Mouse (Mus musculus): ENCODE data around the gene 2010111I01Rik. TPM values are rescaled to one million over a fixed set of nuclear protein-coding genes. Genes with fewer than 3 reads are reported as not detected.
"Not testable (repeated sequence)": the region's sequence is repeated elsewhere in the genome, so short reads cannot be mapped to it uniquely, and the experiment has no call there.

The 2010111I01Rik gene
- total RNA-seq, 2 experiments from 2014 or later = 87.8 to 90.0 TPM

DNA sequence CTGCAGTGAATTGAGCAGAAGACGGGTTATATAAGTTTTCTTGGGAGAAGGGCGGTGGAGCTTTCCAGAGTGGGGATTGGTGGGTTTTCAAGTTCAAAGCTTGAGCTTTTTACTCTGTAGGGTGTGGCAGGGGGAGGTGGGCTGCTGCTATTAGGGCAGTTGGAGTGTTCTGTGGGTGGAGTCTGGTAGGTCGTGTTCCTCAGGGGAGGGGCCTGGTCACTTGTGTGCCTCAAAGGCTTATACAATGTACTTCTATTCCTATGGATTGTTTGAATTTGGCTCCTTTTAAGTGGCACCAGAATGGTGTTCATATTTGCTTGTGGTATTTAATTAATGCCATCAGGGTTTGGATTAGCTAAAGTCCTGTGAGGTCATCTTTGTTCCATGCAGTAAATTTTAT lies 12.6 kb upstream of the 2010111I01Rik start:
- intact Hi-C loops (cut with DNase I) = no loop called here
- no peak for DNase-seq

DNA sequence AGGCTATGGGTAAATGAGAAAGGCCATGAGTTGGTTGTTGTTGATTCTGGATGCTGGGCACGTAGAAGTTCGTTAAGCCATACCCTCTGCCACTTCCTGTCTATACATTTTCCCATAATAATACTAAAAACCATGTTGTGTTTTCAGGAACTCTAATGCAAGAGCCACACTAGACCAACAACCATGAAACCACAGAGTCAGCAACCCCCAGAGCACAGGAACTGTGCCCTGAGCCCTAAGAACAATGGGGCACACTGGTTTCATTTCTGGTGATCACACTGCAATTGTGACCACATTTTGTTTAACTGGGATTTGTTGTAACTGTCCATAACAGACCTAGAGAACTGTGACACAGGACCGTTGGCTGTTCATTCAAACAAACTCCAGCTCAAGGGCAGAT lies 12.1 kb upstream of the 2010111I01Rik start:
- DNase-seq = no peak
- intact Hi-C loops (cut with DNase I) = no loop called here

DNA sequence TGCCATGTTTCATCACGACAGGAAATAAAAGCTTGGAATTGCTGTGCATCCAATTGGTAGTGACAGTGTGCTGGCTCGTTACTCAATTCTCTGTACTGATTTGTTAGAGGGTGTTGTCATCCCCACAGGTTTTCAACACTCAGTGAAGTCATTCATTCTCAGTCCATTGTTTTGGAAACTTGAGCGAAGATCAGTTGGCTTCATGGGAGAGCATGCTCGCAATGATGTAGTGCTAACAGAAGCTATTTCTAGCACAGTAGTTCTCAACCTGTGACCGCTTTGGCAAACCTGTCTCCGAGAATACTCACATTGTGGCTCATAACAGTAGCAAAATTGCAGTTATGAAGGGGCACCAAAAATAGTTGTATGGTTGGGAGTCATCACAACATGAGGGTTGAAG lies 8.7 kb upstream of the 2010111I01Rik start:
- DNase-seq = no peak
- intact Hi-C loops (cut with DNase I) = no loop called here

DNA sequence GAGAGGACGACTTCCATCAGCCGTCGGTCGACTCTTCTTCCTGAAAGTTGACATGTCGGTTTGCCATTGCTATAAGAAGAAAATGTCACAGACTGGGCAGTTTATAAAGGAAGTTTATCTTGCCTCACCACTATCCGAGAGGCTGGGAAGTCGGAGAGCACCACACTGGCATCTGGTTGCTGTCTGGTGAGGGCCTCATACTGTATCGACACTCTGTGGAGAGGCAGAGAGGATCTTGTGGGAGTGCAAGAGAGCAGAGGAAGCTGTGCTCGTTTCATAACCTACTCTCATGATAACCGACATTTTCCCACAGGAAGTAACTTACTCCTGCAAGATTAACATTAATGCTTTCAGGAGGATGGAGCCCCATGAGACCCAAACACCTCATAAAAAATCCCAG lies 7.9 kb upstream of the 2010111I01Rik start:
- intact Hi-C loops (cut with DNase I) = no loop called here

DNA sequence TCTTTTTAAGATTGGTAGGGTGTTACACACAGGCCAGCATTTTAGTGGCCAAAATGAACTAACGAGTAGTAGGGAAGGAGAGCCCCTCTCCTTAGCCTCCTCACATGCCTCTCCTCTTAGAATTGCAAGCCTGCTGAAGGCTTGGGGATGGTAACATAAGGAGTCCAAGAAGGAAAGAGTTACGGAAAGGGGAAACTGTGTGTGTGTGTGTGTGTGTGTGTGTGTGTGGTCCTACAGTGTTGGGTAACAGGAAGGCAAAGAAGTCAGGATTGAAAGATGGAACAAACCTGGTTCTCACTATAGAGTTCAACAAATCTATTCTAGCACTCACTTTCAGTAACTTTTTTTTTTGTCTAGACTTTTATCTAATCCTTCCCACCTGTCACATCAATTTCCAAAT lies 1.3 kb upstream of the 2010111I01Rik start:
- no peak for DNase-seq
- intact Hi-C loops (cut with DNase I) = no loop called here

More for the DNA sequence above, 7.9 kb upstream of the 2010111I01Rik start:
- DNase-seq = no peak

DNA sequence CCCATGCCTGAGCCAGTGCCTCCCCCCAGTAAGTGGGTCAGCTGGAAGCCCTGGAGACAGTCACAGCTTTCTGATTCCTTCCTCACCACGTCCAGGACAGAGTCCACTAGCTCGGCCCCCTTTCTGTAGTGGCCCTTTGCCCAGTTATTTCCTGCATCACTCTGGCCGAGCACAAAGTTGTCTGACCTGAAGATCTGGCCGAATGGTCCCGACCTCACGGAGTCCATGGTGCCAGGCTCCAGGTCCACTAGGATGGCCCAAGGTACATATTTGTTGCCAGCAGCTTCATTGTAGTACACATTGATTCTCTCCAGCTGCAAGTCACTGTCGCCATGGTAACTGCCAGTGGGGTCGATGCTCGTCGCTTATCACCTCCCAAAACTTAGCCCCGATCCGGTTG lies 3.5 kb downstream of the 2010111I01Rik start:
- intact Hi-C loops (cut with DNase I) = loop anchor here (5.0 kb wide), 1 partner anchor 69 kb away; no protein-coding TSS in a partner anchor
- DNase-seq = no peak

DNA sequence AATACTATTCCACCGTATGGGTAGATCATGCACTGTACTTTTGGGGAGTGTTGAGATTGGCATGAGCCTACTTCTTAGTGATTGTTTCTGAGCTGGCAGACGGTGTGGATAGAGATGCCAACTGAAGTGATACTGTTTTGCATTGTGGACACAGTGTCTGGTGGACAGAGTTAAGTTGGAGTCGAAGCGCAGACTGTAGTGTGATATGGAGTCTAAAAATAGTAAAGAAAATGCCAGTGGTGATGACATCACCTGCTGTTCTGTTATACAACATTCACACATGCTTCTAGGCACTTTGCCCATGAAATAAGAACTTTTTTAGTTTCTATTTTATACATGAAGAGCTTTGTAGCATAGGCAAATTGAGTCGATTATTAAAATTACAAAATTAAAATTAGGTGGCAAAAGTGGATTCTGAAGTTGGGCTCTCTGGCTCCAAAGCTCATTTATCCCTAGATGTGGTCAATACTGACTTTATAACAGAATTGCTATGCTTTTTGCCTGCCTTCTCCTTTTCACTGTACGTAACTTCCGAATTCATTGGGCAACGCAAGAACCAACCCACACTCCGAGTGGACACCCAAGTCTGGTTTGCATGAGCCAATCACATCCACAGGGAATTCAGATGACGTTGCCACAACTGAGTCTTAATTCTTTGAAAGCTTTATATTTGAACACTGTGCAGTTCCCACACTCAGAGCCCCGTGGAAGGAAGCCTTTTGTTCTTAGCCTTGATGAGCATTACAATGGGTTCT lies 6.0 kb downstream of the 2010111I01Rik start:
- intact Hi-C loops (cut with DNase I) = loop anchor here (5.0 kb wide), 1 partner anchor 262 kb away; no protein-coding TSS in a partner anchor
- peak in 1 of 2 experiments; percentile 30 for DNase-seq

DNA sequence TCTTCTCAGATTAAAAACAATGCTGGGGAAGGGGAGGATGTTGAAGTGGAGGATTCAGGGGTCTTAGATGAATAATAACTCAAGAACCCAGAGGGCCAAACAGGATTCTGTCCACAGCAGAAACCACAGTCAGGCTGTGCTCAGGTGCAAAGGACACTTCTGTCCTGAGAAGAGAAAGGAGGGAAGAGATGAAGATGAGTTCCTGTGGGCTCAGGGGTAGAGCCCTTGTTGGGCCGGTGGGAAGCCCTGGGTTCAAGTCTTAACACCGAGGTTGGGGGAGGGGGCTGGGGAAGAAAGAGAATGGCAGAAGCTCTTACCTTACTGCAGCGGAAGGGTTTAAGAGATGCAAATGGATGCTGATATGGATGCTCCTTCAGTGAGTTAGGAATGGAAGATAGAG lies 7.7 kb downstream of the 2010111I01Rik start:
- no peak for DNase-seq
- intact Hi-C loops (cut with DNase I) = loop anchor here (5.0 kb wide), 1 partner anchor 260 kb away; no protein-coding TSS in a partner anchor

DNA sequence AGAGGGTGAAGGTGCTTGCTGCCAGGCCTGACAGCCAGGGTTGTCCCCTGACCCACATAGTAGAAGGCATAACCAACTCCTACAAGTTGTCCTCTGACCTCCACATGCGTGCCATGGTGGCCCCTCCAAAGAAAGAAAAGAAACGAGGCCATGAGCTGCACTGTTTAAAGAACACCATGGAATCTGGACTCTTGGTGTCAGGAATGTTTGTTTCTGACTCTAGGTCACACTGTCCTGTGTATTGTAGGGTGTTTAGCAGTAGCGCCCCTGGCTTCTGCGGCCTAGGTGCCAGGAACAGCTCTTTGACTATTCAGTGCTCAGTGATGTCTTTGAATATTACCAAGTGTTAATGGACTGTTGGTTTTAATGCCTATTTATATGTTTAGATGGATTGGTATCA lies 8.4 kb downstream of the 2010111I01Rik start:
- intact Hi-C loops (cut with DNase I) = loop anchor here (5.0 kb wide), 1 partner anchor 259 kb away; no protein-coding TSS in a partner anchor
- no peak for DNase-seq

DNA sequence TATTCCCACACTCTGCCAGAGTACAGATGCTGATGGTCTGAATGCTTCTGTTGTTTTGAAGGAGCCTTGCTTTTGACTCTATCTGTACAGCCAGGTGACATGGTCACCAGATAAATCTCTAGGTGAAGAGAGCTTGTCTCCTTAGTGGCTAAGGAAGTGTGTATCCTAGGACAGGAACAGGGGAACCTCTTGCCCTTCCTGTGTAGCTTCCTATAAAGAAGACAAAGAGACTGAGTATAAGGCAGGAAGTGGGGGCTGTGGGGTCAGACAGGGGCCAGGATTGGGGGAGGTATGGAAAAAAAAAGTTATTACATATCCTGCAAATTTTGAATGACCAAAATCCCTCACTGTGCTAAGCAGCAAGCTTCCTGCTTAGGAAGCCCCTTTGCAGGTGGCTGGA lies 13.4 kb downstream of the 2010111I01Rik start:
- DNase-seq = no peak
- intact Hi-C loops (cut with DNase I) = no loop called here

DNA sequence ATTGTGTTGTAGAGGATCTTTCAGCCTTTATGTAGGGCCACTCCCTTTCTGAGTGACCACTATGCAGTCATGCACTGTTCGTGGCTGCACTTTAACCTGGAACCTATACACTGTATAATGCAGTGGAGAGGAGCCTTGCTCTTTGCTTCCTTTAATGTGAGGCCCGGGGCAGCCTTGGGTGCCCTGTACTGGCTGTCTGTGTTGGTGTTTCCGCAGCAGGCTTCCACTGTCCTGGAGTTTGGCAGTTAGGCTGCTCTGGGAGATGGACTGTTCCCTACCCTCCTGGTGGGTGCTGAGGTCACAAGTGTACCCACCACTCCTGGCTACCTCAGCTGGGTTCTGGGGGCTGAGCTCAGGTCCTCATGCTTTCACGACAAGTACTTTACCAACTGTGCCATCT lies 14.1 kb downstream of the 2010111I01Rik start:
- intact Hi-C loops (cut with DNase I) = no loop called here
- DNase-seq = no peak

DNA sequence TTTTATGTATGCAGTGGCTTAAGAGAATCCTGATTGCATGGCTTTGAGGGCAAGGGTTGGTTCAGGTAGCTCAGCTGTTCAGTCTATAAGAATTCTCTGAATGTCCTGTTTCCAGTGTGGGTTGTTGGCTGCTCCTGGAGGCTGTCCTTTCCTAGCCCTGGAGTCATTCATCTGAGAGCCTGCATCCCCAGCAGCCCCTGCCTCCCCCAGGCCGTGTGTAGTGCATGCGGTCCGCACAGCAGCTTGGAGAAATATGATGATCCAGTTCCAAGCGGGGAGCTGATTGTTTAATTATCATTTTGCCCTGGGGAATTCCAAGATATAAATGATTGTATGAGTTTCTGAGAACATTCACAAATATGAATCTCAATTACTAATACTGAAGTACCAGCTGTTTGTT lies 14.5 kb downstream of the 2010111I01Rik start:
- no peak for DNase-seq
- intact Hi-C loops (cut with DNase I) = no loop called here

DNA sequence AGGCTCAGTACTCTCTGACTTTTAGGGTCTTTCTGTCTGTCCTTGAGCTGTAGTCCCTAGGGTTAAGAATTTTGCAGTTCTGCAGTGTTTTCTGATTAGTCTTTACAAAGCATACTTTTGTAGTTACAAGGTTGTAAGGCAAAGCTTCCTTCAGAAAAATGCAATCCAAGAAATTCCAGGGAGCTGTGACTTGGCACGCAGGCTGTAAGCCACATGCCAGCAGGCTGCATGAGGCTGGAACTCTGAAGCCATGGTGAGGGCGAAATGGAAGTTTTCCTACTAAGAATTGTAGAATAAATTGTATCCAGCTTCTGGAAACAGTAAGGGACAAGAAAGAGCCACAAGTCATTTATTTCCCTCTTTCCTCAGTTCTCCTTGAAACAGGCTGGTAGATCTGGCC lies 15.4 kb downstream of the 2010111I01Rik start:
- intact Hi-C loops (cut with DNase I) = no loop called here
- DNase-seq = no peak

DNA sequence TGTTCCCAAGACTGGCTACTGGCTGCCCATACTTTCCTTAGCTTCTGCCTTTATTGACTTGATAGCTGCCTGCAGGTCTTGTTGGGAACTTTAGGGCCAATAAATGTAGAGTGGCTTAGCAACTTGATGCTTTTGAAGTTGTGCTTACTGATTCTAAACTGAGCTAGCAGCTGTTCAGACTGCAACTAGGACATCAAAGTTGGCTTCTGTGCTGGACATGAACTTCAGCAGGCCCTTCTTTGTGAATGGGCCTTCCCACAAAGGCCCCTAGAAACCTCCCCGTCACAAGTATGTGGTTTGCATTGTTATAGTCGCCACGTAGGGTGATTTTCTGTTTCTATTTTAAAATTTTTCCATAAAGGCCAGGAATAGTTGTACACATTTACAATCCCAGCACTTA lies 19.8 kb downstream of the 2010111I01Rik start:
- no peak for DNase-seq
- intact Hi-C loops (cut with DNase I) = no loop called here

DNA sequence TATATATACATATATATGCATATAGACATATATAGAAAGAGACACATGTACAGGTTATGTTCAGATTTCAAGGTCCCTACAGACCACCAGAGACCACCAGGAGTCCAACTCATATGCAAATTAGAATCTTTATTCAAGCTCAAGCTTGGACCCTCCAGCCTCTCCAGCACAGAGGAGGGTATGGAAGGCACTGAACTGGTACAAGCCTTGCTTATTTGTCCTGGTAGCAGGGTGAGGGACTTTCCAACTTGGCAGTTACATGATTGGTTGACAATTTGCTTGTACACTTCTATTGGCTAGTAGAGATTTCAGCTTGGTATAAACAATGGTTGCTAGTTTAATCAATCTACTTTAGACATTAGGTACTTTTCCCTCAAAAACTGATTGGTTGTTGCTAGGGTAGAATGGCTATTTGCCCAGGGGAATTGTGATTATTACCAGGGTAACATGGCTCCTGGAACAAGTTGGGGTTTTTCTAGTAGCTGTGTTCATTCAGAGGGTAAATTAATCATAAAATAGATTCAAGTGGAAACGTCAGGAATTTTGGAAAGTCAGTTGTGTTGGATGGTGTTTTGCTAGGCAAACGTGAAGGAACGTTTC lies 25.3 kb downstream of the 2010111I01Rik start:
- intact Hi-C loops (cut with DNase I) = no loop called here
- DNase-seq = no peak

DNA sequence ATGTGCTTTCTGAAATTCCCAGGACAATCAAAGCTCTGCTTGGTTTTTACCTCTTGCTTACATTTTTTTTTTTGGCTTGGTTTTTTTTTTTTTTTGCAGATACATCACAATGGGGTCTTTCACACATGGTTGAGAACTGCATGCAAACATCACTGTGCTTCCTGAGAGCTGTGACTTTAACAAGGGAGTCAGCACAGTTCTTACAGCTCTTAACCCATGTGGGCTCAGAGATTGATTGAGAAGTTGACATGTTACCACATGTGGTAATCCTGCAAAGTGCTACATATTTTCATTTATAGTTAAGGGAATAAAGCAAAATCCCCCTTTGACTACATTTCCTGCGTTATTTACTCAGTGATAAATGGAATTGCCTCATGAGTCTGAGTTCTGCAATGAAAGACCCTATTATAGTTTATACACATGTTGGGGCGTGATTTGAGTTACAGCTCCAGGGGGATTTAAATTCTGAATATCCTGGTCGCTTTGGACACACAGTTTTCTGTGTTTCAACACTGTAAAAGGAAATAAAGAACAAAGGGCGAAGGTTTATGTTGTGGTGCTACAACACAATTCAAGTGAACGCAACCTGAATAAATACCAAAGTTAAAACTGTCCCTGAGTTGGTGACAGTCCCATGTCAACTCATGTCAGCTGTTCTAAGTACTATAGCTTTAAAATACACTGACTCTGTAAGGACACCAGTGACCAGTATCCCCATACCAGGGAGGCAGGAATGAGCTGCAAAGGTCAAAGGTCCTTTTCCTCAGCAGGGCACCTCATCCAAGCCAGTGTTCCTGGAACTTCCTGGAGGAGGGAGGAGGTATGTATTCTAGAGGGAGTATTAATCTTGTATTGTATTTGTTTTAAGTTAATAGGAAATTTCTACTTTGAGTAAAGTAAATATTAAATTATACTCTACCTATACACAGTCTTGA lies 29.1 kb downstream of the 2010111I01Rik start:
- no peak for DNase-seq
- intact Hi-C loops (cut with DNase I) = no loop called here

DNA sequence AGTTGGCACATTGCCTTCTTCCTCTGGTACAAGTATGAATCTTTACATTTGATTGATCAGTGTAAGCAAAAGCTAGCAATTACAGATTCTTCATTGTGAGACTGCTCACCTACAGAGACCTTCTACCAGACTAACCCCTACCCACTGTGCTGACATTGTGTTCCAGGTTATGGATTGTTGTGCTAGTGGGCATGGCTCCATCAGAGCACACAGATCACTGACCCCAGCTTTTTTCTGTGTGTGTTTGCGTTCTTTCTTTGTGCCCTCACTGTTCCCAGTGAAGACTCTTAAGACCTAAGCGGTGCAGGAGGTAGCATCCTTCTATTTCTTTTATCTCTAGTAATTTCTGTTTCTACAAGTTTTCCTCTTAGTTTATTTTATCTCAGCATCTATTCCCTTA lies 32.1 kb downstream of the 2010111I01Rik start:
- intact Hi-C loops (cut with DNase I) = no loop called here
- no peak for DNase-seq

DNA sequence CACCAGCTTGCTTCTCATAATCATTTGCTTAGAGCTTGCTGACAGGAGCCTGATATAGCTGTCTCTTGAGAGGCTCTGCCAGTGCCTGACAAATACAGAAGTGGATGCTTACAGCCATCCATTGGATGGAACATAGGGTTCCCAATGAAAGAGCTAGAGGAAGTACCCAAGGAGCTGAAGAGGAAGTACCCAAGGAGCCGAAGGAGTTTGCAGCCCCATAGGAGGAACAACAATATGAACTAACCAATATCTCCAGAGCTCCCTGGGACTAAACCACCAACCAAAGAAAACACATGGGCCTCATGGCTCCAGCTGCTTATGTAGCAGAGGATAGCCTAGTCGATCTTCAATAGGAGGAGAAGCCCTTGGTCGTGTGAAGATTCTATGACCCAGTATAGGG lies 42.8 kb downstream of the 2010111I01Rik start:
- DNase-seq; intact Hi-C loops (cut with DNase I): not testable (repeated sequence)

DNA sequence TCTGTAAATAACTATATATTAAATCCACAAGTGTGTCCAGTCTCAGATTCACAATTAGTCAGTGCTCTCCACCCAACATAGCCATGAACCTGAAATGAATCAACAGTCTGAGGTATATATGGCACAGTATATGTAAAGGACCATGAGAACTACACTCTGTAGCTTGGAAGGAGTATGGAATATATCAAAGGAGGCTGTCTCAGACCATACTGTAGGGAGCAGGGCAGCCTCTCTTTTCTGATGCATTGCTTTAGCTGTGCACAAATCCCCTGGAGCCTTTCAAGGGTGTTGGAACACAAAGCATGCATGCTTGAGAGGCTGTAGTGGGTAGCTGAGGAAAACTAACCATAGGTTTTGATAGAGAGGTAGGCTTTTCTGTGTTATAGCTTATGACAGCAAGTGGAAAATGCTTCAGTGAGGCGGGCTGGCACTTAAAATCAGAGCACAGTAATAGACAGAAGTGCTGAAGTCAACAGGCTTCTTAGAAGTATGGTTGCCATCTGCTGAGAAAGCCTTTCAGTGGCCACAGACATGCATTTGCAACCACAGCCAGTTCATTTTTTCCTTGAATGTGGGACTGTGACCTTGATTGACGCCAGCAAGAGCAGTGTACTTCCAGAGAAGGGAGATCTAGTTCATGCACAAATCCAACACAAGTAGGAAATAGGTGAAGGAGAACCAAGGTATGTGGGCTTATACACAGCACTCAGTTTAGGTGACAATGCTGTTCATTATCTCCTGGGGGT lies 45.8 kb downstream of the 2010111I01Rik start:
- no peak for DNase-seq
- intact Hi-C loops (cut with DNase I) = no loop called here

DNA sequence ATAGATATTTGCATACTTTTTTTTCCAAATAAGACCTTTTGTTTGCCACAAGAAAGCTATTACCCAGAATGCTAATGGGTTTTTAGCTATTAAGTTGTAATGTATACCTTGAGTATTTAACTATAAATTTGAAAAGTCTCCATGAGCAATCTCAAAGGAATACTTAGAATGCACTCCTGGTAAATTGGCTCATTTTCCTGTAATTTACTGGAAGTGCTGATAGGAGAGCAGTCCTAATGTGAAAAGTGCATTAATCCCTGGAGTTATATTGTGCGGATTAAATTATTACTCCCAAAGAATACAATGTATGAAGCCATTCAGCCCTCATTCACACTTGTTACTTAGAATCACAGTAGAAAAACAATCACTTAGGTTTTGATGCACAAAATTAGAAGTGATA lies 49.7 kb downstream of the 2010111I01Rik start:
- no peak for DNase-seq

More for the DNA sequence above, 49.7 kb downstream of the 2010111I01Rik start:
- intact Hi-C loops (cut with DNase I) = no loop called here

Data from heart, postnatal 36 days (tissue).